ENCODE assay signal across 9 mouse cellular contexts in genomic region chr8:123860386-123860785, GRCm38 (mm10). TPM values are rescaled to one million over a fixed set of nuclear protein-coding genes. Genes with fewer than 3 reads are reported as not detected.
DNase-seq lines count a peak whose midpoint lies in the region; ATAC-seq and TF ChIP-seq lines count a peak whose summit lies in the region.
"Had no signal": no experiment of that assay in that cellular context is flagged by ENCODE, and none has a peak within 500 bp of the region (broad histone marks: within the 10 kb centered on the region; RNA-seq: fewer than 3 reads in every experiment).

No protein-coding gene starts in this region.

- peaks cover 19% of the 10 kb centered on the region for H3K27me3 ChIP-seq in heart, embryonic 15.5 days
- H3K27me3 ChIP-seq in heart, adult 2 months (ENCODE audit: control insufficient read depth, insufficient read depth, low read length), result no peaks in the 10 kb centered on the region
- peaks cover 49% of the 10 kb centered on the region for H3K27me3 ChIP-seq in embryonic facial prominence, embryonic 10.5 days (replicated peaks; ENCODE audit: low read depth, poor library complexity, severe bottlenecking)
- H3K27me3 ChIP-seq in hindbrain, postnatal 0 days (ENCODE audit: insufficient read depth, low read length), result no peaks in the 10 kb centered on the region
- 0 out of 2 replicates have a peak, but pooled peaks cover 4% of the 10 kb centered on the region for H3K27me3 ChIP-seq in midbrain, embryonic 15.5 days (replicated peaks)

- no peak overlapping the region for H3K4me2 ChIP-seq in heart, embryonic 15.5 days
- H3K4me2 ChIP-seq in hindbrain, postnatal 0 days (ENCODE audit: low read depth, low read length), result peak overlapping the region; percentile 96
- H3K4me2 ChIP-seq in midbrain, embryonic 15.5 days, result peak overlapping the region; percentile 86

- peak overlapping the region; percentile 94; the same call in 1 of the 2 replicates for H3K4me3 ChIP-seq in heart, embryonic 15.5 days
- H3K4me3 ChIP-seq in heart, adult 2 months, result no peak overlapping the region
- H3K4me3 ChIP-seq in embryonic facial prominence, embryonic 10.5 days, result peak overlapping the region; percentile 98
- peak overlapping the region; percentile 93 for H3K4me3 ChIP-seq in hindbrain, postnatal 0 days (ENCODE audit: low read length)
- H3K4me3 ChIP-seq in midbrain, embryonic 15.5 days, result peak overlapping the region; percentile 96
- H3K4me3 ChIP-seq in lung, adult 2 months (replicated peaks; ENCODE audit: extremely low read depth, low read depth, low read length), result no peak overlapping the region

- no peak for DNase-seq in heart, adult 2 months
- no peak for DNase-seq in embryonic facial prominence, embryonic 10.5 days (ENCODE audit: low spot score)
- no peak for DNase-seq in hindbrain, postnatal 0 days (ENCODE audit: low spot score)
- no peak for DNase-seq in embryo, embryonic 11 days
- DNase-seq in natural killer cell, adult 2 months (ENCODE audit: low spot score in 2 of 2), result no peak
- no peak for DNase-seq in lung, adult 2 months
- DNase-seq: kidney, adult 9 months had no signal

- H3K9ac ChIP-seq in heart, embryonic 15.5 days, result no peak overlapping the region
- H3K9ac ChIP-seq in heart, adult 2 months (ENCODE audit: low read depth, low read length), result no peak overlapping the region
- H3K9ac ChIP-seq in hindbrain, postnatal 0 days (replicated peaks; ENCODE audit: low read length), result no peak overlapping the region; the same call in 1 of the 2 replicates
- H3K9ac ChIP-seq in midbrain, embryonic 15.5 days, result no peak overlapping the region

- 68% methylated on average over 4 of the region's 4 CpGs for WGBS in heart, embryonic 15.5 days
- 74% methylated on average over 4 of the region's 4 CpGs for WGBS in heart, adult 2 months
- 74% methylated on average over 4 of the region's 4 CpGs for WGBS in embryonic facial prominence, embryonic 10.5 days
- 80% methylated on average over 4 of the region's 4 CpGs for WGBS in hindbrain, postnatal 0 days
- WGBS in midbrain, embryonic 15.5 days, result 77% methylated on average over 4 of the region's 4 CpGs
- 54% methylated on average over 4 of the region's 4 CpGs for whole genome bisulfite sequencing in lung, adult 2 months

- H3K36me3 ChIP-seq in heart, embryonic 15.5 days, result no peaks in the 10 kb centered on the region
- no peaks in the 10 kb centered on the region for H3K36me3 ChIP-seq in heart, adult 2 months (ENCODE audit: control insufficient read depth, insufficient read depth, low read length)
- H3K36me3 ChIP-seq in embryonic facial prominence, embryonic 10.5 days (replicated peaks), result no peaks in the 10 kb centered on the region
- H3K36me3 ChIP-seq in hindbrain, postnatal 0 days (ENCODE audit: insufficient read depth, low read length), result no peaks in the 10 kb centered on the region
- no peaks in the 10 kb centered on the region for H3K36me3 ChIP-seq in midbrain, embryonic 15.5 days (replicated peaks)

- no peak for TF ChIP-seq EP300 in heart, adult 2 months (IDR thresholded peaks at IDR 0.05; ENCODE audit: insufficient read depth, low read depth, low read length)

- no peak for ATAC-seq in heart, embryonic 15.5 days (replicated peaks; ENCODE audit: insufficient number of reproducible peaks, insufficient read depth, low FRiP score, low read depth)
- ATAC-seq in hindbrain, postnatal 0 days, result no peak
- no peak for ATAC-seq in midbrain, embryonic 15.5 days (replicated peaks)

- intact Hi-C loops in heart, adult 2 months (cut with DNase I), result no loop called here

- no peak for TF ChIP-seq POLR2A in heart, adult 2 months (IDR thresholded peaks at IDR 0.05; ENCODE audit: insufficient read depth, low read depth, low read length)
- no peak for TF ChIP-seq POLR2A in lung, adult 2 months (IDR thresholded peaks at IDR 0.05; ENCODE audit: borderline replicate concordance, extremely low read depth, low read depth, low read length)

- no peak for TF ChIP-seq CTCF in heart, adult 2 months (IDR thresholded peaks at IDR 0.05)
- TF ChIP-seq CTCF in hindbrain, postnatal 0 days (IDR thresholded peaks at IDR 0.05; ENCODE audit: low read depth), result no peak
- no peak for TF ChIP-seq CTCF in lung, adult 2 months (IDR thresholded peaks at IDR 0.05; ENCODE audit: insufficient read depth, low read length)

- peaks cover 14% of the 10 kb centered on the region; the same call in 1 of the 2 replicates for H3K4me1 ChIP-seq in heart, embryonic 15.5 days (replicated peaks)
- no peaks in the 10 kb centered on the region for H3K4me1 ChIP-seq in heart, adult 2 months (ENCODE audit: control insufficient read depth, insufficient read depth, low read length)
- H3K4me1 ChIP-seq in embryonic facial prominence, embryonic 10.5 days, result peaks cover 29% of the 10 kb centered on the region
- H3K4me1 ChIP-seq in hindbrain, postnatal 0 days (ENCODE audit: insufficient read depth, low read length), result no peaks in the 10 kb centered on the region
- H3K4me1 ChIP-seq in midbrain, embryonic 15.5 days, result peaks cover 19% of the 10 kb centered on the region
- H3K4me1 ChIP-seq in lung, adult 2 months (ENCODE audit: control insufficient read depth, insufficient read depth, low read length), result no peaks in the 10 kb centered on the region

- H3K9me3 ChIP-seq in heart, embryonic 15.5 days (replicated peaks), result no peaks in the 10 kb centered on the region
- H3K9me3 ChIP-seq in embryonic facial prominence, embryonic 10.5 days, result no peaks in the 10 kb centered on the region
- H3K9me3 ChIP-seq in hindbrain, postnatal 0 days (ENCODE audit: low read length), result no peaks in the 10 kb centered on the region
- no peaks in the 10 kb centered on the region for H3K9me3 ChIP-seq in midbrain, embryonic 15.5 days

- no peak overlapping the region for H3K27ac ChIP-seq in heart, embryonic 15.5 days
- H3K27ac ChIP-seq in heart, adult 2 months, result no peak overlapping the region
- H3K27ac ChIP-seq in embryonic facial prominence, embryonic 10.5 days (replicated peaks), result no peak overlapping the region
- H3K27ac ChIP-seq in hindbrain, postnatal 0 days, result peak overlapping the region; percentile 84; the same call in 1 of the 2 replicates
- H3K27ac ChIP-seq in midbrain, embryonic 15.5 days, result peak overlapping the region; percentile 87; the same call in 1 of the 2 replicates

- H3K79me2 ChIP-seq in heart, adult 2 months (replicated peaks; ENCODE audit: control insufficient read depth, insufficient read depth, low read length), result no peaks in the 10 kb centered on the region

RNA-seq across cellular contexts. Expression of gene Ccsap, which starts 0.4 kb away (rescaled TPM):
- polyA plus RNA-seq in heart, embryonic 15.5 days (2015; fragmentation: Nextera tagmentation; extraction: Ambion mirVana), result 2.2 and 2.9 TPM in 2 replicates
- total RNA-seq in heart, adult 2 months (2021), result under 1 TPM; 0.68 to 0.81 TPM
- 0.18 and 0.70 TPM in 2 replicates for polyA plus RNA-seq in heart, adult 2 months (2012; rRNA removed)
- polyA plus RNA-seq in embryonic facial prominence, embryonic 10.5 days (2016; fragmentation: Nextera tagmentation; extraction: Ambion mirVana), result 5.4 and 5.6 TPM in 2 replicates
- total RNA-seq in hindbrain, postnatal 0 days (2014; rRNA removed), result 13.4 and 14.8 TPM in 2 replicates
- polyA plus RNA-seq in hindbrain, postnatal 0 days (2015; fragmentation: Nextera tagmentation; extraction: Ambion mirVana), result 5.0 and 6.4 TPM in 2 replicates
- 5.4 and 6.0 TPM in 2 replicates for polyA plus RNA-seq in midbrain, embryonic 15.5 days (2015; fragmentation: Nextera tagmentation; extraction: Ambion mirVana)
- 0.80 and 0.86 TPM in 2 replicates for polyA plus RNA-seq in lung, adult 2 months (2012; rRNA removed)

RNA-seq across cellular contexts. Expression of gene Acta1, which starts 34.2 kb away (rescaled TPM):
- polyA plus RNA-seq in heart, embryonic 15.5 days (2015; fragmentation: Nextera tagmentation; extraction: Ambion mirVana), result 179 and 184 TPM in 2 replicates
- total RNA-seq in heart, adult 2 months (2021), result 100 to 1,000 TPM; 229 to 294 TPM
- polyA plus RNA-seq in heart, adult 2 months (2012; rRNA removed), result 1,051 and 1,757 TPM in 2 replicates
- 0.80 and 1.3 TPM in 2 replicates for polyA plus RNA-seq in embryonic facial prominence, embryonic 10.5 days (2016; fragmentation: Nextera tagmentation; extraction: Ambion mirVana)
- total RNA-seq in hindbrain, postnatal 0 days (2014; rRNA removed), result 21.2 and 139 TPM in 2 replicates
- polyA plus RNA-seq in hindbrain, postnatal 0 days (2015; fragmentation: Nextera tagmentation; extraction: Ambion mirVana), result 13.9 and 15.1 TPM in 2 replicates
- 6.6 TPM in 2 replicates for polyA plus RNA-seq in midbrain, embryonic 15.5 days (2015; fragmentation: Nextera tagmentation; extraction: Ambion mirVana)
- polyA plus RNA-seq in lung, adult 2 months (2012; rRNA removed), result 1.2 and 1,963 TPM in 2 replicates

RNA-seq across cellular contexts. Expression of gene Rab4a, which starts 54.6 kb away (rescaled TPM):
- 26.9 and 32.1 TPM in 2 replicates for polyA plus RNA-seq in heart, embryonic 15.5 days (2015; fragmentation: Nextera tagmentation; extraction: Ambion mirVana)
- total RNA-seq in heart, adult 2 months (2021), result 1 to 10 TPM; 7.7 to 8.4 TPM
- polyA plus RNA-seq in heart, adult 2 months (2012; rRNA removed), result 10.6 and 12.7 TPM in 2 replicates
- polyA plus RNA-seq in embryonic facial prominence, embryonic 10.5 days (2016; fragmentation: Nextera tagmentation; extraction: Ambion mirVana), result 56.8 and 58.0 TPM in 2 replicates
- total RNA-seq in hindbrain, postnatal 0 days (2014; rRNA removed), result 46.3 and 58.3 TPM in 2 replicates
- 94.7 and 96.8 TPM in 2 replicates for polyA plus RNA-seq in hindbrain, postnatal 0 days (2015; fragmentation: Nextera tagmentation; extraction: Ambion mirVana)
- polyA plus RNA-seq in midbrain, embryonic 15.5 days (2015; fragmentation: Nextera tagmentation; extraction: Ambion mirVana), result 73.5 and 76.3 TPM in 2 replicates
- 7.3 and 7.9 TPM in 2 replicates for polyA plus RNA-seq in lung, adult 2 months (2012; rRNA removed)

Comparison
In these comparisons a context has a peak if more than half of its experiments do, and no peak if none do; other contexts are left out.
1. H3K4me3 ChIP-seq: peak in heart, embryonic 15.5 days (single experiment), embryonic facial prominence, embryonic 10.5 days (single experiment), hindbrain, postnatal 0 days (single experiment) and midbrain, embryonic 15.5 days (single experiment); none in heart, adult 2 months (single experiment) and lung, adult 2 months (single experiment).
2. H3K27ac ChIP-seq: peak in hindbrain, postnatal 0 days (single experiment) and midbrain, embryonic 15.5 days (single experiment); none in heart, embryonic 15.5 days (single experiment), heart, adult 2 months (single experiment) and embryonic facial prominence, embryonic 10.5 days (single experiment).